Mouse (Mus musculus) liver, adult 2 months (tissue): ENCODE data around the gene Creb3l2.

Experiments used
- CTCF ChIP-seq: fragments of 200-500 bp; IDR thresholded peaks from 2 replicates; pipeline ENCODE4 v1.5.1; 2011; ENCODE audit warnings: low read depth, low read length, control low read depth
- POLR2A ChIP-seq: fragments of 200-500 bp; IDR thresholded peaks from 2 replicates; pipeline ENCODE4 v1.6.1; 2011; ENCODE audit warnings: low read length, control low read depth; ENCODE audit not compliant: insufficient read depth; ENCODE audit errors: extremely low read depth

DNA sequence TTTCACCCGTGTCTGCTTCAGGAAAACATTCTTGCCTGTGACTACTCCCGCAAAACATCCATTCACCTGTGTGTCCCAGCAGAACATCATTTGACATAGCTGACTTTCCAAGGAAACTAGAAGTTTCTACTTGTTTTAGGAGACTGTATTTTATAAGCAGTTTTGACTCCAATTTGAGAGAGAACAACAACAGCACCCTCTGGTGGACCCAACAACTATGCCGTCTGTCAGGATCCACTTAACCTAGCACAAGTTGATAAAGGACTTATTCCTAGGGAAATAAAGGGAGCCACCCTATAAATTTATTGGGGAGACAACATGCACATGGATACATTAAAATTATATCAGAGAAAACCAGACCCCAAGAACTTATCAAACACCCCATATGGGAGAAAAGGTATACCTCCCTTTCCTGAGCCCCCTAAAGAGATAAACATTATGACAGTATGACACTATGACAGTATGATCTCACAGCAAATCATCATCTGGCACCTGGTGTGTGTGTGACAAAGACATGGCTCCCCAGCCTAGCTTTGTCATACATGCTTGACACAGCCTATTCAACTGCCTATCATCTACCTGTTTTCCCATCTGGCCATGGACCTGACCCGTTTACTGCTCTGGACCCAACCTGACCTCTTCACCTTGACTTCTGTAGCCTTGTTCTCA lies 31.9 kb upstream of the Creb3l2 start:
- TF ChIP-seq POLR2A (no peak), CTCF (peak; percentile 17; the same call in 1 of the 2 replicates)
